Mouse (Mus musculus) intestine, postnatal 0 days (tissue): ENCODE measurements around the gene Ralgps1. TPM values are rescaled to one million over a fixed set of nuclear protein-coding genes. Genes with fewer than 3 reads are reported as not detected.
A peak's percentile ranks its signal among the peaks of the same experiment; 100 is the strongest.
"Not testable (repeated sequence)": the region's sequence is repeated elsewhere in the genome, so short reads cannot be mapped to it uniquely, and the experiment has no call there.

Experiments used
- ATAC-seq: fragments of 200-750 bp; cut with Nextera tagmentation; 2 replicates; pipeline ENCODE4 v1.8.0; 2017; ENCODE audit warnings: mild to moderate bottlenecking, moderate TSS enrichment, moderate library complexity
- H3K27ac ChIP-seq: fragments of 300-500 bp; sonication (generic); 2 replicates; pipeline ENCODE4 v1.5.1; 2014; ENCODE audit warnings: mild to moderate bottlenecking, low read depth, low read length, moderate library complexity
- H3K27me3 ChIP-seq: fragments of 300-500 bp; sonication (generic); replicated peaks from 2 replicates; pipeline ENCODE4 v1.6.1; 2014; ENCODE audit warnings: low read length, mixed read lengths; ENCODE audit not compliant: control insufficient read depth, insufficient read depth
- H3K36me3 ChIP-seq: fragments of 300-500 bp; sonication (generic); 2 replicates; pipeline ENCODE4 v1.6.1; 2014; ENCODE audit warnings: mild to moderate bottlenecking, moderate library complexity; ENCODE audit not compliant: control insufficient read depth, insufficient read depth
- H3K4me1 ChIP-seq: fragments of 300-500 bp; sonication (generic); replicated peaks from 2 replicates; pipeline ENCODE4 v1.6.1; 2014; ENCODE audit warnings: antibody characterized with exemption, low read length, mixed read lengths; ENCODE audit not compliant: control insufficient read depth, insufficient read depth
- H3K4me2 ChIP-seq: fragments of 300-500 bp; sonication (generic); replicated peaks from 2 replicates; pipeline ENCODE4 v1.6.1; 2014; ENCODE audit warnings: low read depth, mild to moderate bottlenecking, moderate library complexity
- H3K4me3 ChIP-seq: fragments of 300-500 bp; sonication (generic); 2 replicates; pipeline ENCODE4 v1.5.1; 2014; ENCODE audit warnings: low read depth, low read length
- H3K9ac ChIP-seq: fragments of 300-500 bp; sonication (generic); 2 replicates; pipeline ENCODE4 v1.6.1; 2014; ENCODE audit warnings: mild to moderate bottlenecking, low read depth, low read length
- H3K9me3 ChIP-seq: fragments of 300-500 bp; sonication (generic); 2 replicates; pipeline ENCODE4 v1.6.1; 2016; ENCODE audit warnings: mixed run types; ENCODE audit not compliant: control insufficient read depth
- CTCF ChIP-seq: sonication (generic); IDR thresholded peaks from 2 replicates; pipeline ENCODE4 v1.5.1; 2016; ENCODE audit warnings: low read depth, mild to moderate bottlenecking, control low read depth, antibody characterized with exemption, moderate library complexity
- WGBS: fragments of 180-500 bp; shearing (Covaris S2); extraction: QIAGEN DNeasy Blood & Tissue Kit; methylation state at CpG from one replicate; pipeline ENCODE4 v1.1.7; 2014; 5-methylcytosine and 5-hydroxymethylcytosine counted together
- polyA plus RNA-seq: library from polyadenylated mRNA; unstranded; fragments of >200 nt; fragmentation: Nextera tagmentation; extraction: Ambion mirVana; gene quantifications from 2 replicates; pipeline ENCODE4 v1.2.1, GENCODE M21; 2015

The Ralgps1 gene
- polyA plus RNA-seq, 1 experiment from 2014 or later, result 4.0 TPM

GRCm38 (mm10) chr2:33335789-33336188, 35.5 kb downstream of the Ralgps1 start:
- Histone ChIP-seq H3K4me2 (no peak overlapping the region), H3K9ac (no peak overlapping the region), H3K27me3 (no peaks in the 10 kb centered on the region), H3K4me1 (no peaks in the 10 kb centered on the region), H3K9me3 (no peaks in the 10 kb centered on the region), H3K36me3 (peaks cover 29% of the 10 kb centered on the region), H3K4me3 (no peak overlapping the region), H3K27ac (no peak overlapping the region)
- no peak for ATAC-seq
- TF ChIP-seq CTCF, result no peak

DNA sequence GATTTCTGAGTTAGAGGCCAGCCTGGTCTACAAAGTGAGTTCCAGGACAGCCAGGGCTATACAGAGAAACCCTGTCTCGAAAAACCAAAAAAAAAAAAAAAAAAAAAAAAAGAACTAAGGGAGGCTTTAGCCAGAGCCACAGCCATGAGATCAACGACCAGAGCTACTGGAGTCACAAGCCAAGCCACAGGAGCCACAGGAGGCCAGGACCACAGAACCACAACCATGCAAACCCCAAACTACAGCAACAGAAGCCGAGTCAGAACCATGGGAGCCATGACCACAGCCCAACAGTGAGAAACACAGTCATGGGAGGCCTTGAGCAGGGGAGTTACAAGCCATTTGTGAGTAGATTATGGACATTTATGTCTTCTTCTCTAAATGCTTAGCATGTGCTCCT, 41.7 kb downstream of the Ralgps1 start:
- Histone ChIP-seq H3K4me3 (no peak overlapping the region), H3K27ac (no peak overlapping the region), H3K4me1 (no peaks in the 10 kb centered on the region), H3K4me2 (no peak overlapping the region), H3K27me3 (no peaks in the 10 kb centered on the region), H3K36me3 (peaks cover 4% of the 10 kb centered on the region; the same call in 1 of the 2 replicates), H3K9ac (no peak overlapping the region), H3K9me3 (no peaks in the 10 kb centered on the region)
- no peak for TF ChIP-seq CTCF
- 82% methylated on average over 2 of the region's 3 CpGs for WGBS
- ATAC-seq, result no peak

DNA sequence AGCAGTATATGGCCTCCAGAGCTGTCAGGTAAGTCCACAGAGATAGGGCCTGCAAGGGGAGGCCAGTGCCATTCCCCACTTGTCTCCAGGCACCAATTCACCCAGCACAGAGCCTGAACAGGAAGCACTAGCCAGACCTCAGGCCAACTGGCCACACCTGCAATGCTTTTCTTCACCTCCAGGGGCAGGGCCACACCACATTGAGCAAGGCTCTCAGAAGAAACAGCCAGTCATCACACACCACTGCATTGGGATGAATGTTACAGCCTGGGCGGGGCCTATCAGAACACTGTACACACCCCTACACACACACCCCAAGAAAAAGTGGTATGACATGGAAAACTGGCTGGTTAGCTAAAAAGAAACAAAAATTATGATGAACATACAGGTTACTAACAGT, 42.3 kb downstream of the Ralgps1 start:
- no peaks in the 10 kb centered on the region for H3K9me3 ChIP-seq
- TF ChIP-seq CTCF, result peak; percentile 83
- no peaks in the 10 kb centered on the region for H3K4me1 ChIP-seq
- no peak overlapping the region for H3K27ac ChIP-seq
- ATAC-seq, result peak; percentile 78
- no peaks in the 10 kb centered on the region for H3K27me3 ChIP-seq
- WGBS, result 73% methylated on average over 1 of the region's 1 CpGs
- no peak overlapping the region for H3K4me3 ChIP-seq
- H3K4me2 ChIP-seq, result no peak overlapping the region
- H3K9ac ChIP-seq, result no peak overlapping the region
- peaks cover 4% of the 10 kb centered on the region; the same call in 1 of the 2 replicates for H3K36me3 ChIP-seq

- H3K4me2 ChIP-seq, result no peak overlapping the region
- no peak for ATAC-seq
- no peaks in the 10 kb centered on the region for H3K9me3 ChIP-seq
- no peaks in the 10 kb centered on the region for H3K27me3 ChIP-seq
- H3K36me3 ChIP-seq, result peaks cover 15% of the 10 kb centered on the region; the same call in 1 of the 2 replicates
- no peak overlapping the region for H3K27ac ChIP-seq
- H3K9ac ChIP-seq, result no peak overlapping the region
- no peaks in the 10 kb centered on the region for H3K4me1 ChIP-seq
- H3K4me3 ChIP-seq, result no peak overlapping the region
- no peak for TF ChIP-seq CTCF
- WGBS, result 67% methylated on average over 3 of the region's 3 CpGs
These were observed 45.9 kb downstream of the Ralgps1 start for GRCm38 (mm10) chr2:33325359-33325758.

- no peak overlapping the region for H3K27ac ChIP-seq
These were observed 47.3 kb downstream of the Ralgps1 start for GRCm38 (mm10) chr2:33323799-33324595.

GRCm38 (mm10) chr2:33323043-33323625, 48.2 kb downstream of the Ralgps1 start:
- peaks cover 15% of the 10 kb centered on the region; the same call in 1 of the 2 replicates for H3K36me3 ChIP-seq
- H3K27me3 ChIP-seq, ATAC-seq, H3K4me1 ChIP-seq, H3K9ac ChIP-seq, H3K9me3 ChIP-seq, H3K4me3 ChIP-seq, H3K27ac ChIP-seq, H3K4me2 ChIP-seq: not testable (repeated sequence)
- WGBS, result 87% methylated on average over 9 of the region's 9 CpGs

More at GRCm38 (mm10) chr2:33323799-33324595, 47.3 kb downstream of the Ralgps1 start:
- Histone ChIP-seq H3K9ac (no peak overlapping the region), H3K27me3 (no peaks in the 10 kb centered on the region), H3K4me3 (no peak overlapping the region), H3K36me3 (peaks cover 15% of the 10 kb centered on the region; the same call in 1 of the 2 replicates), H3K9me3 (no peaks in the 10 kb centered on the region), H3K4me1 (no peaks in the 10 kb centered on the region), H3K4me2 (no peak overlapping the region)
- no peak for TF ChIP-seq CTCF
- WGBS, result 71% methylated on average over 8 of the region's 8 CpGs
- ATAC-seq, result no peak
